ENCODE assay signal across 8 mouse cellular contexts in the genomic region with DNA sequence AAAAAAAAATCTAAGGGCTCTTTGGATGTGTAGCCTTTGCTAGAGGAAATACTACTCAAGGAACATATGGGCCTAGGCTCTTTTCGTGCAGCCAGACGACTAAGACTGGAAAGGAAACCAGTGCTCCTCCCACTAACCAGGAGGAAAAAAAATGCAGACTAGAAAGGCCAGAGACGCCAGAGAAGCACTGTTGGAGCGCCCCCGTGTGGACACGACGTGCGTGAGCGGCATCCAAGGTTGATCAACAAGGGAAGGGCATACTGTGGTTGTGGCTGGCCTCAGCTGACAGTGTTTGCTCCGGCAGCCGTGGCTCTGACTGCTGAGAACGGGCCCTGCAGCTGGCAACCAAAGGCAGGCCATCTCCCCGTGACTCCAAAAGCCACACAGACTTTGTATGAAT. TPM values are rescaled to one million over a fixed set of nuclear protein-coding genes. Genes with fewer than 3 reads are reported as not detected.
DNase-seq lines count a peak whose midpoint lies in the region; ATAC-seq and TF ChIP-seq lines count a peak whose summit lies in the region.

No protein-coding gene starts in this region.

- ATAC-seq in lung, embryonic 15.5 days (ENCODE audit: borderline replicate concordance, extremely low read depth, low FRiP score, low TSS enrichment), result peak; percentile 46; the same call in 1 of the 2 replicates

- TF ChIP-seq POLR2A in thymus, adult 2 months (IDR thresholded peaks at IDR 0.05; ENCODE audit: control insufficient read depth, extremely low read depth, insufficient read depth, low read length, poor library complexity), result no peak

- no peak overlapping the region for H3K4me3 ChIP-seq in hindbrain, embryonic 10.5 days
- H3K4me3 ChIP-seq in lung, embryonic 15.5 days, result 0 out of 2 replicates have a peak overlapping the region, but pooled peaks have one; percentile 2
- H3K4me3 ChIP-seq in thymus, adult 2 months (ENCODE audit: control insufficient read depth, insufficient read depth, low read length), result no peak overlapping the region

- no peaks in the 10 kb centered on the region for H3K27me3 ChIP-seq in hindbrain, embryonic 10.5 days (ENCODE audit: insufficient read depth, poor library complexity, severe bottlenecking)
- no peaks in the 10 kb centered on the region for H3K27me3 ChIP-seq in lung, embryonic 15.5 days
- no peaks in the 10 kb centered on the region for H3K27me3 ChIP-seq in thymus, adult 2 months (ENCODE audit: control insufficient read depth, insufficient read depth, low read length)

- H3K9me3 ChIP-seq in hindbrain, embryonic 10.5 days, result no peaks in the 10 kb centered on the region
- H3K9me3 ChIP-seq in lung, embryonic 15.5 days, result no peaks in the 10 kb centered on the region

- H3K36me3 ChIP-seq in hindbrain, embryonic 10.5 days, result no peaks in the 10 kb centered on the region
- H3K36me3 ChIP-seq in lung, embryonic 15.5 days, result no peaks in the 10 kb centered on the region
- no peaks in the 10 kb centered on the region for H3K36me3 ChIP-seq in thymus, adult 2 months (ENCODE audit: control insufficient read depth, insufficient read depth, low read length)

- DNase-seq in Muller cell, postnatal 12 days (ENCODE audit: inconsistent ontology term), result peak; percentile 95
- DNase-seq in cerebellum, adult 9-10 months, result peak; percentile 98
- peak; percentile 90 to 99 for DNase-seq in frontal cortex, adult 2 months (ENCODE audit: extremely low spot score in 1 of 2, low spot score in 1 of 2)
- DNase-seq in hindbrain, embryonic 10.5 days (ENCODE audit: low spot score), result peak; percentile 95
- DNase-seq in layer of hippocampus, adult 9-10 months (ENCODE audit: low spot score), result peak; percentile 94
- DNase-seq in ovary, adult 18-20 months (ENCODE audit: low spot score), result peak; percentile 87
- peak; percentile 85 for DNase-seq in thymus, adult 2 months

- peaks cover 52% of the 10 kb centered on the region for H3K4me1 ChIP-seq in hindbrain, embryonic 10.5 days (replicated peaks)
- H3K4me1 ChIP-seq in lung, embryonic 15.5 days, result peaks cover 25% of the 10 kb centered on the region
- H3K4me1 ChIP-seq in thymus, adult 2 months (replicated peaks; ENCODE audit: control insufficient read depth, insufficient read depth, low read length), result no peaks in the 10 kb centered on the region

- peak; percentile 90 for TF ChIP-seq CTCF in thymus, adult 2 months (IDR thresholded peaks at IDR 0.05; ENCODE audit: borderline replicate concordance, control insufficient read depth, extremely low read depth, insufficient read depth, low read length, poor library complexity)

- H3K4me2 ChIP-seq in lung, embryonic 15.5 days, result peak overlapping the region; percentile 39

- H3K9ac ChIP-seq in lung, embryonic 15.5 days, result no peak overlapping the region

- H3K27ac ChIP-seq in hindbrain, embryonic 10.5 days, result peak overlapping the region; percentile 92
- peak overlapping the region; percentile 97 for H3K27ac ChIP-seq in lung, embryonic 15.5 days
- no peak overlapping the region for H3K27ac ChIP-seq in thymus, adult 2 months (ENCODE audit: control insufficient read depth, insufficient read depth, low read length)

- WGBS in hindbrain, embryonic 10.5 days, result under 1% methylated on average over 13 of the region's 13 CpGs
- WGBS in lung, embryonic 15.5 days, result under 1% methylated on average over 13 of the region's 13 CpGs
- WGBS in thymus, adult 2 months, result under 1% methylated on average over 13 of the region's 13 CpGs

RNA-seq across cellular contexts. Expression of gene Apol7a, which starts 30.8 kb away (rescaled TPM):
- 0.19 and 0.38 TPM in 2 replicates for polyA plus RNA-seq in frontal cortex, adult 2 months (2012; rRNA removed)
- not detected in 2 replicates for polyA plus RNA-seq in hindbrain, embryonic 10.5 days (2016; fragmentation: Nextera tagmentation; extraction: Ambion mirVana)
- 0.09 TPM in 1 of 2 replicates, not detected in the other for polyA plus RNA-seq in lung, embryonic 15.5 days (2015; fragmentation: Nextera tagmentation; extraction: Ambion mirVana)
- 0.19 and 0.20 TPM in 2 replicates for polyA plus RNA-seq in thymus, adult 2 months (2012; rRNA removed)

RNA-seq across cellular contexts. Expression of gene Apol9a, which starts 42.8 kb away (rescaled TPM):
- 0.60 and 0.97 TPM in 2 replicates for polyA plus RNA-seq in frontal cortex, adult 2 months (2012; rRNA removed)
- polyA plus RNA-seq in hindbrain, embryonic 10.5 days (2016; fragmentation: Nextera tagmentation; extraction: Ambion mirVana), result 0.04 TPM in 1 of 2 replicates, not detected in the other
- 0.30 TPM in 1 of 2 replicates, not detected in the other for polyA plus RNA-seq in lung, embryonic 15.5 days (2015; fragmentation: Nextera tagmentation; extraction: Ambion mirVana)
- polyA plus RNA-seq in thymus, adult 2 months (2012; rRNA removed), result 2.8 and 5.4 TPM in 2 replicates
